Mouse (Mus musculus): ENCODE measurements around the gene Ddx19b. TPM values are rescaled to one million over a fixed set of nuclear protein-coding genes. Genes with fewer than 3 reads are reported as not detected.
A peak's percentile ranks its signal among the peaks of the same experiment; 100 is the strongest.

Gene Ddx19b
- polyA plus RNA-seq, 2 experiments, result 2.4 to 3.0 TPM

GRCm38 (mm10) chr8:111058946-111059572 lies 27.5 kb upstream of the Ddx19b start:
- H3K9ac ChIP-seq (replicated peaks), result no peak overlapping the region
- peaks cover 22 to 29% of the 10 kb centered on the region in 2 experiments for H3K4me1 ChIP-seq (replicated peaks; ENCODE audit: control insufficient read depth in 2 of 2, insufficient read depth in 2 of 2, low read length in 1 of 2)
- H3K9me3 ChIP-seq (ENCODE audit: control insufficient read depth, low read length), result no peaks in the 10 kb centered on the region
- ATAC-seq (ENCODE audit: insufficient read depth) (no peak), DNase-seq (ENCODE audit: low read depth in 3 of 3, low spot score in 3 of 3) (no peak)
- no peaks in the 10 kb centered on the region for H3K27me3 ChIP-seq (ENCODE audit: control insufficient read depth, insufficient read depth, low read length)
- TF ChIP-seq CTCF (IDR thresholded peaks at IDR 0.05; ENCODE audit: low read depth) (no peak), EP300 (IDR thresholded peaks at IDR 0.05; ENCODE audit: low read depth) (no peak)
- peaks cover 22% of the 10 kb centered on the region for H3K36me3 ChIP-seq (replicated peaks; ENCODE audit: control insufficient read depth, insufficient read depth, low read depth)
- H3K27ac ChIP-seq, result no peak overlapping the region
- no peak overlapping the region for H3K4me3 ChIP-seq (ENCODE audit: insufficient read depth in 1 of 2, low read depth in 2 of 2, low read length in 2 of 2)
- WGBS (ENCODE audit: insufficient replicate concordance), result 44% methylated on average over 2 of the region's 2 CpGs
- no peak overlapping the region for H3K4me2 ChIP-seq (ENCODE audit: low read depth)

- peak; percentile 64 for ATAC-seq (ENCODE audit: insufficient read depth)
- Histone ChIP-seq H3K27ac (peak overlapping the region; percentile 59), H3K4me2 (ENCODE audit: low read depth) (peak overlapping the region; percentile 100), H3K4me3 (ENCODE audit: insufficient read depth in 1 of 2, low read depth in 2 of 2, low read length in 2 of 2) (peak overlapping the region; percentile 78 to 98), H3K27me3 (ENCODE audit: control insufficient read depth, insufficient read depth, low read length) (no peaks in the 10 kb centered on the region), H3K9me3 (ENCODE audit: control insufficient read depth, low read length) (no peaks in the 10 kb centered on the region), H3K36me3 (replicated peaks; ENCODE audit: control insufficient read depth, insufficient read depth, low read depth) (peaks cover 45% of the 10 kb centered on the region), H3K4me1 (replicated peaks; ENCODE audit: control insufficient read depth in 2 of 2, insufficient read depth in 2 of 2, low read length in 1 of 2) (peaks cover 19 to 25% of the 10 kb centered on the region in 2 experiments), H3K9ac (replicated peaks) (peak overlapping the region; percentile 91)
- under 1% methylated on average over 50 of the region's 63 CpGs for WGBS (ENCODE audit: insufficient replicate concordance)
- DNase-seq (ENCODE audit: low read depth in 3 of 3, low spot score in 3 of 3), result no peak
- TF ChIP-seq EP300 (IDR thresholded peaks at IDR 0.05; ENCODE audit: low read depth) (no peak), CTCF (IDR thresholded peaks at IDR 0.05; ENCODE audit: low read depth) (no peak)
Observed at GRCm38 (mm10) chr8:111056691-111057293, 25.2 kb upstream of the Ddx19b start.

GRCm38 (mm10) chr8:111056158-111056663 lies 24.7 kb upstream of the Ddx19b start, which contains the start of gene Exosc6:
Gene Exosc6 (plus strand): TSS chr8:111056339.
- DNase-seq (ENCODE audit: low read depth in 3 of 3, low spot score in 3 of 3) (peak; percentile 88 to 90 (median 90)), ATAC-seq (ENCODE audit: insufficient read depth) (peak; percentile 92)
- peak within 1 kb of the TSS; percentile 91 for H3K9ac ChIP-seq (replicated peaks)
- no peaks in the 10 kb centered on the region for H3K9me3 ChIP-seq (ENCODE audit: control insufficient read depth, low read length)
- H3K4me3 ChIP-seq (ENCODE audit: insufficient read depth in 1 of 2, low read depth in 2 of 2, low read length in 2 of 2), result peak within 1 kb of the TSS; percentile 78 to 98
- under 1% methylated on average over 68 of the region's 68 CpGs for WGBS (ENCODE audit: insufficient replicate concordance)
- H3K27ac ChIP-seq, result peak within 1 kb of the TSS; percentile 59
- peak within 1 kb of the TSS; percentile 100 for H3K4me2 ChIP-seq (ENCODE audit: low read depth)
- H3K4me1 ChIP-seq (replicated peaks; ENCODE audit: control insufficient read depth in 2 of 2, insufficient read depth in 2 of 2, low read length in 1 of 2), result peaks cover 17 to 24% of the 10 kb centered on the region in 2 experiments
- H3K36me3 ChIP-seq (replicated peaks; ENCODE audit: control insufficient read depth, insufficient read depth, low read depth), result peaks cover 50% of the 10 kb centered on the region
- H3K27me3 ChIP-seq (ENCODE audit: control insufficient read depth, insufficient read depth, low read length), result no peaks in the 10 kb centered on the region
- TF ChIP-seq CTCF (IDR thresholded peaks at IDR 0.05; ENCODE audit: low read depth) (peak; percentile 98), EP300 (IDR thresholded peaks at IDR 0.05; ENCODE audit: low read depth) (no peak)

GRCm38 (mm10) chr8:111055661-111056060 lies 24.1 kb upstream of the Ddx19b start:
- H3K4me1 ChIP-seq (replicated peaks; ENCODE audit: control insufficient read depth in 2 of 2, insufficient read depth in 2 of 2, low read length in 1 of 2), result peaks cover 12 to 18% of the 10 kb centered on the region in 2 experiments
- peak overlapping the region; percentile 23; the same call in 1 of the 2 replicates for H3K4me2 ChIP-seq (ENCODE audit: low read depth)
- DNase-seq (ENCODE audit: low read depth in 3 of 3, low spot score in 3 of 3) (no peak), ATAC-seq (ENCODE audit: insufficient read depth) (peak; percentile 44; the same call in 1 of the 2 replicates)
- 64% methylated on average over 2 of the region's 2 CpGs for WGBS (ENCODE audit: insufficient replicate concordance)
- H3K9me3 ChIP-seq (ENCODE audit: control insufficient read depth, low read length), result no peaks in the 10 kb centered on the region
- peak overlapping the region in 1 of 2 experiments; percentile 98; a peak in 2 of 4 replicates for H3K4me3 ChIP-seq (ENCODE audit: insufficient read depth in 1 of 2, low read depth in 2 of 2, low read length in 2 of 2)
- peaks cover 56% of the 10 kb centered on the region for H3K36me3 ChIP-seq (replicated peaks; ENCODE audit: control insufficient read depth, insufficient read depth, low read depth)
- H3K9ac ChIP-seq (replicated peaks), result no peak overlapping the region
- no peak for TF ChIP-seq EP300 (IDR thresholded peaks at IDR 0.05; ENCODE audit: low read depth)
- TF ChIP-seq CTCF (IDR thresholded peaks at IDR 0.05; ENCODE audit: low read depth), result no peak
- 0 out of 2 replicates have a peak overlapping the region, but pooled peaks have one; percentile 3 for H3K27ac ChIP-seq
- H3K27me3 ChIP-seq (ENCODE audit: control insufficient read depth, insufficient read depth, low read length), result no peaks in the 10 kb centered on the region

Measured in liver, embryonic 14.5 days (tissue).